Mouse (Mus musculus) urinary bladder, postnatal 10 days (tissue): ENCODE measurements around the gene Fbln2.
A peak's percentile ranks its signal among the peaks of the same experiment; 100 is the strongest.
"Not testable (repeated sequence)": the region's sequence is repeated elsewhere in the genome, so short reads cannot be mapped to it uniquely, and the experiment has no call there.

ENCODE experiments used
- DNase-seq: peaks from one replicate; pipeline ENCODE4 v3.0.0; 2022; ENCODE audit warnings: low spot score

The Fbln2 gene

GRCm38 (mm10) chr6:91212155-91212554, at the start of gene Fbln2:
Gene Fbln2 (plus strand): TSS chr6:91212455.
- not testable (repeated sequence) for DNase-seq

GRCm38 (mm10) chr6:91163195-91163911, 48.9 kb upstream of the Fbln2 start:
- no peak for DNase-seq

- DNase-seq, result no peak
Measured at GRCm38 (mm10) chr6:91164584-91164983, 47.7 kb upstream of the Fbln2 start.

GRCm38 (mm10) chr6:91165210-91165609, 47.0 kb upstream of the Fbln2 start:
- peak; percentile 31 for DNase-seq

GRCm38 (mm10) chr6:91167828-91168227, 44.4 kb upstream of the Fbln2 start:
- no peak for DNase-seq

- no peak for DNase-seq
Measured at GRCm38 (mm10) chr6:91169129-91169528, 43.1 kb upstream of the Fbln2 start.

- no peak for DNase-seq
Measured at GRCm38 (mm10) chr6:91171396-91171895, 40.8 kb upstream of the Fbln2 start.

GRCm38 (mm10) chr6:91172381-91172780, 39.9 kb upstream of the Fbln2 start:
- no peak for DNase-seq

- no peak for DNase-seq
Measured at GRCm38 (mm10) chr6:91173221-91173880, 38.9 kb upstream of the Fbln2 start.

GRCm38 (mm10) chr6:91174211-91174610, 38.0 kb upstream of the Fbln2 start:
- DNase-seq, result no peak

GRCm38 (mm10) chr6:91180767-91181171, 31.5 kb upstream of the Fbln2 start:
- DNase-seq, result no peak

- DNase-seq, result no peak
Measured at GRCm38 (mm10) chr6:91181320-91181719, 30.9 kb upstream of the Fbln2 start.

- no peak for DNase-seq
Measured at GRCm38 (mm10) chr6:91182075-91182490, 30.2 kb upstream of the Fbln2 start.

- no peak for DNase-seq
Measured at GRCm38 (mm10) chr6:91183041-91183440, 29.2 kb upstream of the Fbln2 start.

GRCm38 (mm10) chr6:91183980-91184379, 28.3 kb upstream of the Fbln2 start:
- DNase-seq, result no peak

- no peak for DNase-seq
Measured at GRCm38 (mm10) chr6:91184776-91185175, 27.5 kb upstream of the Fbln2 start.

- no peak for DNase-seq
Measured at GRCm38 (mm10) chr6:91185502-91185901, 26.8 kb upstream of the Fbln2 start.

- no peak for DNase-seq
Measured at GRCm38 (mm10) chr6:91186161-91186931, 25.9 kb upstream of the Fbln2 start.

- DNase-seq, result no peak
Measured at GRCm38 (mm10) chr6:91186934-91187333, 25.3 kb upstream of the Fbln2 start.

- DNase-seq, result no peak
Measured at GRCm38 (mm10) chr6:91187871-91188270, 24.4 kb upstream of the Fbln2 start.

GRCm38 (mm10) chr6:91189971-91190370, 22.3 kb upstream of the Fbln2 start:
- no peak for DNase-seq

- DNase-seq, result no peak
Measured at GRCm38 (mm10) chr6:91191465-91191864, 20.8 kb upstream of the Fbln2 start.

GRCm38 (mm10) chr6:91192421-91192820, 19.8 kb upstream of the Fbln2 start:
- no peak for DNase-seq
